Mouse (Mus musculus) ovary, adult 10 weeks (tissue): ENCODE data around the gene Ndrg2. TPM values are rescaled to one million over a fixed set of nuclear protein-coding genes. Genes with fewer than 3 reads are reported as not detected.

Source experiments
- polyA plus RNA-seq: library from polyadenylated mRNA; stranded (reverse); fragments of 350-450 nt; fragmentation: Illumina TruSeq; extraction: RNeasy Lipid Tissue Mini Kit (QIAGEN cat#74804); gene quantifications from one replicate; pipeline ENCODE4 v1.2.3, GENCODE M21; 2014

The Ndrg2 gene
- 343 TPM for polyA plus RNA-seq

GRCm38 (mm10) chr14:51913960-51914762 lies at the start of gene Ndrg2:
Ndrg2 (minus strand) TSS chr14:51914158.

GRCm38 (mm10) chr14:51922571-51922865 lies 8.6 kb upstream of the Ndrg2 start, which contains the start of gene Rnase13:
Rnase13 (minus strand) TSS chr14:51922773.

GRCm38 (mm10) chr14:51918125-51918524 lies 4.2 kb upstream of the Ndrg2 start, which contains the start of gene Tppp2:
Tppp2 (plus strand) TSS chr14:51918425.

GRCm38 (mm10) chr14:51892191-51892939 lies 21.6 kb downstream of the Ndrg2 start, which contains the start of gene Slc39a2:
Slc39a2 (plus strand) TSS chr14:51892889.

GRCm38 (mm10) chr14:51884598-51885331 lies 29.2 kb downstream of the Ndrg2 start, which contains the start of gene Mettl17:
Mettl17 (plus strand) TSS chr14:51884842.

Other genes starting within 250 kb of the Ndrg2 start
- gene Gm17079, start 218.7 kb downstream of the Ndrg2 start, polyA plus RNA-seq: not detected
- gene Gm5800, start 197.0 kb downstream of the Ndrg2 start, polyA plus RNA-seq: not detected
- gene Ang4, start 140.6 kb downstream of the Ndrg2 start, polyA plus RNA-seq: not detected
- gene AY358078, start 114.1 kb downstream of the Ndrg2 start, polyA plus RNA-seq: not detected
- not detected for gene Ear6, start 60.5 kb downstream of the Ndrg2 start, polyA plus RNA-seq
- gene Mettl17, start 29.3 kb downstream of the Ndrg2 start, polyA plus RNA-seq: 4.9 TPM
- gene Slc39a2, start 21.3 kb downstream of the Ndrg2 start, polyA plus RNA-seq: 0.23 TPM
- gene Tppp2, start 4.3 kb upstream of the Ndrg2 start, polyA plus RNA-seq: not detected
- not detected for gene Rnase13, start 8.6 kb upstream of the Ndrg2 start, polyA plus RNA-seq
- 7.2 TPM for gene Arhgef40, start 70.6 kb upstream of the Ndrg2 start, polyA plus RNA-seq
- not detected for gene Tmem253, start 101.5 kb upstream of the Ndrg2 start, polyA plus RNA-seq
- 0.88 TPM for gene Zfp219, start 106.6 kb upstream of the Ndrg2 start, polyA plus RNA-seq
- not detected for gene Olfr221, start 128.3 kb upstream of the Ndrg2 start, polyA plus RNA-seq
- gene Hnrnpc, start 189.9 kb upstream of the Ndrg2 start, polyA plus RNA-seq: 552 TPM
- gene Rpgrip1, start 196.5 kb upstream of the Ndrg2 start, polyA plus RNA-seq: 1.2 TPM